Mouse (Mus musculus) embryonic fibroblast, embryonic 13.5 days (primary cell): Measurements from ENCODE around the gene Hoxa3.

Experiments used
- CTCF ChIP-seq: IDR thresholded peaks from 2 replicates; pipeline ENCODE4 v1.5.1; 2011; ENCODE audit warnings: mild to moderate bottlenecking, control low read depth, low read length, moderate library complexity, borderline replicate concordance; ENCODE audit not compliant: insufficient read depth
- POLR2A ChIP-seq: IDR thresholded peaks from 2 replicates; pipeline ENCODE4 v1.6.1; 2011; ENCODE audit warnings: low read depth, mild to moderate bottlenecking, control low read depth, low read length, moderate library complexity

DNA sequence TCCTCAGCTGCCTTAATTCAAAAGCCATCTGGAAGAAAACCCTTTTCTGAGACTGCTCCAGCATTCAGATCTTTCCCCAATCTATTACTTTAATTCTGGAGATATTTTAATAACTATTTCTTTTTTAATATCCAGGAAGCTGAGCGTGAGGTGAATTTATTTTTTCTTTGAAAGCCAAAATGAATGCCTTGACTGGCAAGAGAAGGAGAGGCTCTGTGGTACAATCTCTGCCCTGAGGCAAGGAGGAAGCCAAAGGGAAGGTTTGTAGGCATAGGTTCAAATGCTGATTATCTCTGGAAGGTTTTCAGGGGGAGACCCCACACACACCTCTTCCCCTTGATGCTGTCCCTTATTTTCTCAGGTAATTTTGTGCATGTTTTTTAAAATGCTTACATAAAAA, 46.0 kb downstream of the Hoxa3 start:
- TF ChIP-seq CTCF (no peak), POLR2A (no peak)
